Mouse (Mus musculus) left cerebral cortex, adult 18-20 months (tissue): ENCODE results near the gene Zfyve1. TPM values are rescaled to one million over a fixed set of nuclear protein-coding genes. Genes with fewer than 3 reads are reported as not detected.

Source experiments
- DNase-seq, 2 experiments: peaks; one replicate each; pipeline ENCODE4 v3.0.0; 2021 to 2022; ENCODE audit warnings: low spot score in 2 of 2, mixed read lengths in 1 of 2
- total RNA-seq, 2 experiments: library from RNA; stranded (reverse); gene quantifications; 2 replicates each; pipeline ENCODE4 v1.2.3; 2021

The Zfyve1 gene
- total RNA-seq, 2 experiments from 2014 or later, result 42.7 to 46.6 TPM

- DNase-seq, result no peak
Observed at GRCm38 (mm10) chr12:83582747-83583146, 14.3 kb downstream of the Zfyve1 start.

DNA sequence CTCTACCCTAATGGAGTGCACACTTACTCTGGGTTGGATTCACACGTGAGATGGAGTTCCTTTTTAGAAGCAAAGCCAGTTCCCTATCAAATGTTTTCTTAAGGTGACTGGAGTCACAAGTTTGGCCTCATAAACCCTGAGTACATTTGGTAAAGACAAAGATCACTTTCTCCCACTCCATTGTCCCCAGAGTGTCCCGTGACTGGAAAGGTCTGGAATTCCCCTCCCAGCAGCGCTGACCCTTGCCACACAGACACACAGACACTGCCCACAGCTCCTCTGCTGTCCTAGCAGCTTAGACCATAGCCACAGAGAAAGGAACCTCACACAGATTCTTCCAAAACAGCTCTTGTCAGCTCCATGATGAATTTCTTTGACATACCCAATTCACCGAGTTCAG is 14.9 kb downstream of the Zfyve1 start:
- no peak for DNase-seq

DNA sequence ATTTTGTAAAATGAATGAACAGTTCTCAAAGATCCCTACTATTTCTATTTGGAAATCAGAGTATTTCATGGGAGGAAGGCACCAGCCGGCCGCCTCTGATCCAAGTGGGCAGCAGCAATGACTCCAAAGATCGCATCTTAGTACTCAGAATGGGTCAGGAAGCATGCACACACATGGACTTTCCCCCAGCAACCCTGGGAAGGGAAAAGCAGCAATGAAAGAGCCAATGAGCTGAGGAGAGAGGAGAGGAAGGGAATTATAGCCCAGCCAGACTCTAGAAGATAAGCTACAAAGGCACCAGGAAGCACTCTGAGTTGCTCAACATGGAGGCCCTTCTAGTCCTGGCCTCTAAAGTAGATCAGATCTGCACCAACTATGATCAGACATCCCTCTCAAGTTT is 16.7 kb downstream of the Zfyve1 start:
- DNase-seq, result no peak

DNA sequence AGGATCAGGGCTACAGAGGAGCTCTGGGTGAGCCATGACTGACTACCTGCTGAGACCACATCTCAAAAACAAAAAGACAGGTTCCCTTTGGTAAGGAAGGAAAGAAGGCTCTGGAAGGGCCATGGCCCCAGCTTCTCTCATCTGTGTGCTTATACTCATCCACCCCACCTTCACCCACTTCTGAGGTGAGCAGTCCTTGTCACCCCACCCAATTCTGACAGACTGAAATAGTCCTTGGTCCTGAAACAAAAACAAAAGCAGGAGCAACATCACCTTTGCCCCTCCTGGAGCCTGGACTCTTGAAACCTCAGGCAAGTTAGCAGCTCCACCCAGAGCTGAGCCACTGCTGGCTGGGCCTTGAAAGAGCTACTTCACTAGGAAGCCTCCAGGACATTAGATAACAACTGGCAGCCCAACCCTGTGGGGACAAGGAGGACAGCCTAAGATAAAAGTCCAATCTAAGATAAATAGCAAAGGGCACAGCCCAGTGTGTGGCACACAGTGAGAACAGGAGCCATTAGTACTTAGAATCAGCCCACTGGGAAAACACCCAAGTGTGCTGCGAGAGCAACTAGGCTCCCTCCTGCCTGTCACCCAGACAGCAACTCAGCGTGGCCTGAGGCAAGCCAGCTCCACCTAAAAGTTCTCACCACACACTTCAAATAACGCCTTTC is 18.0 kb downstream of the Zfyve1 start:
- no peak for DNase-seq

DNA sequence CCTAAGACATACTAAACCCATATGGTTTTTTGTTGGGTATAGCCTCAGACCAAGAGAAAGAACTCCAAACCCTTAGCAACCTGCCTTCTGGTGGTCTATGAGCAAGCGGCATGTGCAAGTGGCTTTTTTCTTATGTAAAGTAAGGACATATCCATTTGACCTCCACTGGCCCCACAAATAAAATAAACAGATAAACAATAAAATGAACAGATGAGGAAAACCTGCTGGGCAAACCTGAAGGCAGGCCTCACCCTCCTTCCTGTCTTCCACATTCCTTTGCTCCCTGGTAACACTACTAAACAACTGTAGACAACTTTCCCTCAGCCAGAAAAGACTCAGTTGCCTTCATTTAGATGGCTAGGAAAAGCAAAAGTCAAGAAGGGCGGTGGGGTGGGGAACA is 18.7 kb downstream of the Zfyve1 start:
- no peak for DNase-seq

- DNase-seq, result no peak
Observed at GRCm38 (mm10) chr12:83577445-83577844, 19.6 kb downstream of the Zfyve1 start.

DNA sequence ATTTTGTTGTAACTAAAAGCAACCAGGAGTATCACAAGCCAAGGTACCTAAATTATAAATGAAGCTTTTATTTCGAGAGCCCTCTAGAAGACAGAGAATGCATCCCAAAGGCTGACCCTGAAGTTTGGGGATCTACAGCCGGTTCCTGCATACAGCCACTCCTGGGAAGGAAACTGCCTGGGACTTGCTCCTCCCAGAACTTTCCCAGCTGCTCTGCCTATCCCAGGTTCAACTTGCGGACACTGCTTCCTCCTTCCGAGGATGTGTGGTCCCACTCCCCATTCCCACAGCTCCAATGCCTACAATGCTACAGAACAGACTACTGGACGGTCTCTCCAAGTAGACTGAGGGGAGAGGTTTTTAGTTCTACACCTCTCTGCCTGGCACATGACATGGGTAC is 24.3 kb downstream of the Zfyve1 start:
- DNase-seq, result no peak

DNA sequence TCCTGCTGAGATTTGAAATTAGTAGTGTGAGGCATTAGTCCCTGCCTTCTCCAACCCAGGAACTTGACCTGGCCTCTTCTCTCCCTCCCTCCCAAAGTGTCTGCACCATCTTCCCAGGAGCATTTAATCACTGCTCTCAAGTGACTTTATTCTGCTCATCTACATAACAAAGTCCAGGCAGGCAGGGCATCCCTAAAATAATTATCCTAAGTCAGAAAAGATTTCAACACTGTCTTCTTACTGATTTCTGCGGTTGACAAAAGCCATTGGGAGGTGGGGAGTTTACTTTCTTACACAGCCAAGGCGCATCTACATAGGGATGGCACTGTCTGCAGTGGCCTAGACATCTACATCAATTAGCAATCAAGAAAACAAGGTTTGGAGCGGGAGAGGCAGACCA is 27.2 kb downstream of the Zfyve1 start:
- no peak for DNase-seq

DNA sequence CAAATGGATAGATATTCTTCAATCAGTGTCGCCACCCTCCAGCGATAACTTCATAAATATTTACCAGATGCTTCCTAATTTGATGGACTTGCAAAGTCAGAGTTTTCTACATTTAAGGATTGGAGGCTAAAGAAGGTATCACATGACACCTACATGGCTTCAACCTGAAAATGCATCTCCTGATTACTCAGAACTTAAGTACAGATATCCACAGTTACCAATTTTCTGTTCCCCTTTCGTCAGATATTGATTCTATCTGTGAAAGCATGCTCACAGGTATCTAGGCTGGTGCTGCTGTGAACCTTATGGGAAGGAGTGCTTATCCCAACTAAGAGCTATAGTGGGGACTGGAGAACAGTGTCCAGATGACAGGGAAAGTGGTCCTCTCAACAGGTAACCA is 34.4 kb downstream of the Zfyve1 start:
- DNase-seq, result no peak

- no peak for DNase-seq
Observed at GRCm38 (mm10) chr12:83560189-83560588, 36.8 kb downstream of the Zfyve1 start.

- no peak for DNase-seq
Observed at GRCm38 (mm10) chr12:83558496-83558895, 38.5 kb downstream of the Zfyve1 start.

DNA sequence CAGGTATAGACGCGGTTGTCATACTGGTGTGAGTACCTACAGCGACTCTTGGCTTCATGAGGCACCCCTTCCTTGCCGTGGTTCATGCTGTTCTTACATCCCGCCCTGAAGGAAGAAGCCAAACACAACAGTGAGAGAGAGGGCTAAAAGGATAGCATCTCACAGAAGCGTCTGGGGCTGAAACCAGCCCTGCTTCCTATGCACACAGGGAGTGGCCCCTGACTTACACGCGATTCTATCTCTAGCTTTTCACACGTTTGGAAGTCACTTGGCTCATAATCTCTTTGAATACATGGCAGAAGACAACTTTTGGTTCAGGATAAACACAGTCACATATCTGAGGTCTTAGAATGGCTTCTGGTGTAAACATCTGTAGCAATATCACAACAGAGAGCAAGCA is 41.4 kb downstream of the Zfyve1 start:
- DNase-seq, result no peak

DNA sequence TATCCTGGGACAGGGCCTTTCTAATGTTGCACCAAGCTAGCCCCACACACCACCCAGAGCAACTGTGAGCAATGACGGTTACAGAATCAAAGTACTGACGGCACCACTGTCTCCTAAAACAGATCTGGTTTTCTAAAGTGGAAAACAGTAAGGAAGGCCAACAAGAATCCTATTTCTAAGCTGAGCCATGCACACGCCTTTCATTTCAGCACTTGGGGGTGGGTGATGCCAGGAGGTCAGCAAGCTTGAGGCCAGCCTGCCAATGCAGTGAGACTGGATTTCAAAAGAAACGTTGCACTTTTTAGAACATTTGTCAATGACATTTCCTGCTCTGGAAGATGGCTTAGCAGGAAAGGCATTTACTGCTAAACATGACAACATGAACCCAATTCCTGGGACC is 43.2 kb downstream of the Zfyve1 start:
- no peak for DNase-seq

- no peak for DNase-seq
Observed at GRCm38 (mm10) chr12:83551305-83551704, 45.7 kb downstream of the Zfyve1 start.

- DNase-seq, result no peak
Observed at GRCm38 (mm10) chr12:83544791-83545190, 52.2 kb downstream of the Zfyve1 start.

GRCm38 (mm10) chr12:83543997-83544396 is 53.0 kb downstream of the Zfyve1 start:
- no peak for DNase-seq

GRCm38 (mm10) chr12:83536039-83536438 is 61.0 kb downstream of the Zfyve1 start:
- no peak for DNase-seq

DNA sequence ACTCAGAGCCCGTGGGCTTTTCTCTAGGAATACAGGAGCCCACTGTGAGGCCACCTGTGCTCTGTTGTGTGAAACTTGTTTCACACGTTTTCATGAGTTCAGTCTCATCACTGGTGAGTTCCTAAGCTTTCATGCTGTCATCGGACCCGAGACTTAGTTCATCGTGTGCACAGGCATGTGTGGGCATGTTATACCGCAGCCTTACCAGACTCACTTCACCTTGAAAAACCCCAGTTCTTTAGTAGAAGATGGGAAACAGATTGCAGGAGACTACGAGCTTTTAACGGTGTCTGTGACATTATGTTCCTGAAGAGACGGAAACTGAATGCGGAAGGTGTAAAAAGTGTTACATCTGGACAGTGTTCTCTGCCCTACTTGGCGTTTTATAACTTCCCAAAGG is 61.6 kb downstream of the Zfyve1 start:
- DNase-seq, result no peak

- DNase-seq, result no peak
Observed at GRCm38 (mm10) chr12:83534190-83534589, 62.8 kb downstream of the Zfyve1 start.

GRCm38 (mm10) chr12:83532966-83533365 is 64.1 kb downstream of the Zfyve1 start:
- no peak for DNase-seq

- DNase-seq, result no peak
Observed at GRCm38 (mm10) chr12:83531992-83532391, 65.0 kb downstream of the Zfyve1 start.

DNA sequence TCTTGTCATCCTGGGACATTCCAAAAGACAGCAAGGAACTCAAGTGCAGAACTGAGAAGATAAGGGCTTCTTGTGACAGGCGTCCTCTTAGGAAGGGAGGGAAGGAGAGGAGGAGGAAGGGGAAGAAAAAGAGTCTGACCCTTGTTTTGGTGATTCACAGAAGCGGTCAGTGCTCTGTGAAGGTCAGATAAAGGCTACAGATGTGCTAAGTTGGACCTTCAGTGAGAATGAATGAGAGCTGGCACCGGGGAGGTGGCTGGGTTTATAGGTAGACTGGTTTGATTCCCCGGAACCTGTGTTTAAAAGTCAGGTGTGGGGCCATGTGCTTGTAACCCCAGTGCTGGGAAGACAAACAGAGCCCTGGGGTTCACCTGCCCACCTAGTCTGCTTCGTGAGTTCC is 68.4 kb downstream of the Zfyve1 start:
- no peak for DNase-seq

DNA sequence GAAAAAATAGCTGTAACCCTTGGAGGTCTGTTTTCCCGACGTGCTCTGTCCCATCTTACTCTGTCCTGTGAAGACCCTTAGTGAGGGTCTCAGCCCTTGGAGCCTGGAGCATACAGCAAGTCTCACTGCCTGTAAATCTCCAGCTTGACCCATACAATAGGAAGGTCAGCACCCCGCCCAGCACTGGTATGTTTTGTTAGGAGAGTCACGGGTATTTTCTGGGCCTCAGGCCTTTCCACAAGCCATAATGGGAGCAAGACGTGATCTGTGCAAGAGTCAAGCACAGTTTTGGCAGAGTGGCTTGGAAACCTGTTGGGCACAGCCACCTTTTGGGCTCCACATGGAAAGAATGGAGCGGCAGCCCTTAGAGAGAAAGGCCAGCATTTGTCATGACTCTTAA is 69.2 kb downstream of the Zfyve1 start:
- no peak for DNase-seq
